Mouse (Mus musculus) liver, postnatal 0 days (tissue): ENCODE results near the gene Sergef. TPM values are rescaled to one million over a fixed set of nuclear protein-coding genes. Genes with fewer than 3 reads are reported as not detected.

Source experiments
- ATAC-seq: fragments of 200-750 bp; cut with Nextera tagmentation; 2 replicates; pipeline ENCODE4 v1.8.0; 2017; ENCODE audit warnings: mild to moderate bottlenecking, moderate library complexity
- DNase-seq: peaks from one replicate; pipeline ENCODE4 v3.0.0-alpha.2; 2016
- H3K27ac ChIP-seq: fragments of 300-500 bp; sonication (generic); 2 replicates; pipeline ENCODE4 v1.5.1; 2014; ENCODE audit warnings: antibody characterized with exemption, moderate library complexity, mild to moderate bottlenecking, low read depth
- H3K27me3 ChIP-seq: fragments of 300-500 bp; sonication (generic); 2 replicates; pipeline ENCODE4 v1.6.1; 2014; ENCODE audit warnings: low read length, control low read depth, mixed read lengths; ENCODE audit not compliant: insufficient read depth
- H3K36me3 ChIP-seq: fragments of 300-500 bp; sonication (generic); replicated peaks from 2 replicates; pipeline ENCODE4 v1.6.1; 2014; ENCODE audit warnings: mild to moderate bottlenecking, control low read depth, low read length, moderate library complexity, mixed read lengths; ENCODE audit not compliant: insufficient read depth
- H3K4me1 ChIP-seq: fragments of 300-500 bp; sonication (generic); 2 replicates; pipeline ENCODE4 v1.6.1; 2014; ENCODE audit warnings: antibody characterized with exemption, mild to moderate bottlenecking, control low read depth; ENCODE audit not compliant: insufficient read depth
- H3K4me2 ChIP-seq: fragments of 300-500 bp; sonication (generic); 2 replicates; pipeline ENCODE4 v1.6.1; 2014; ENCODE audit warnings: low read depth, mild to moderate bottlenecking, low read length, moderate library complexity, mixed read lengths
- H3K4me3 ChIP-seq: fragments of 300-500 bp; sonication (generic); 2 replicates; pipeline ENCODE4 v1.5.1; 2014; ENCODE audit warnings: low read depth, low read length
- H3K9ac ChIP-seq: fragments of 300-500 bp; sonication (generic); replicated peaks from 2 replicates; pipeline ENCODE4 v1.6.1; 2014; ENCODE audit warnings: mild to moderate bottlenecking, moderate library complexity
- H3K9me3 ChIP-seq: fragments of 300-500 bp; sonication (generic); 2 replicates; pipeline ENCODE4 v1.6.1; 2016; ENCODE audit warnings: mild to moderate bottlenecking, control low read depth, low read length, mixed read lengths
- CTCF ChIP-seq: sonication (generic); IDR thresholded peaks from 2 replicates; pipeline ENCODE4 v1.5.1; 2016; ENCODE audit warnings: antibody characterized with exemption, low read depth
- EP300 ChIP-seq: IDR thresholded peaks from 2 replicates; pipeline ENCODE4 v1.6.1; 2016; ENCODE audit warnings: antibody characterized with exemption, low read depth, mild to moderate bottlenecking
- WGBS: fragments of 180-500 bp; shearing (Covaris S2); extraction: QIAGEN DNeasy Blood & Tissue Kit; methylation state at CpG from one replicate; pipeline ENCODE4 v1.1.7; 2014; ENCODE audit not compliant: insufficient replicate concordance; 5-methylcytosine and 5-hydroxymethylcytosine counted together
- polyA plus RNA-seq: library from polyadenylated mRNA; unstranded; fragments of >200 nt; fragmentation: Nextera tagmentation; extraction: Ambion mirVana; gene quantifications from 2 replicates; pipeline ENCODE4 v1.2.1, GENCODE M21; 2015

The Sergef gene
- polyA plus RNA-seq, 1 experiment from 2014 or later: 4.3 TPM

DNA sequence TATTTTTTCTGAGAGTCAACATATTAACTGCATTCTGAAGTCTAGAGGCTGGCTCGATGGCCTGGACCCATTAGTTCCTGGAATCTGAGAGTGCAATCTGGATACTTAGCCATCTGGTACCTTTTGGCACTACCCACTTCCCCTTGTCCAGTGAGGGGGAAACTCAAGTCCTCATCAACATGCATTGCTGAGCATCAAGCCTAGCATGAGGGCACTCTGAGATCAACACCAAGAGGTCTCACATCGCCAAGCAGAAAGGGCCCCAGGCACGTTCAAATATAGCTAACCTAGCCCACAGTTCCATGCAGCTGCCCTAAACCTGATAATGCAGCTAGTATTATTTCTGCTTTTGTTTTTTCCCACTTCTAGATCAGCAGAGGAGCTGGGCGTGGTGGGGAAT lies 81.6 kb downstream of the Sergef start:
- TF ChIP-seq EP300: no peak
- TF ChIP-seq CTCF: no peak
- no peak overlapping the region for H3K4me2 ChIP-seq
- no peak overlapping the region for H3K27ac ChIP-seq
- no peak for DNase-seq
- no peaks in the 10 kb centered on the region for H3K27me3 ChIP-seq
- no peak overlapping the region for H3K9ac ChIP-seq
- H3K9me3 ChIP-seq: no peaks in the 10 kb centered on the region
- peaks cover 12% of the 10 kb centered on the region for H3K4me1 ChIP-seq
- no peaks in the 10 kb centered on the region for H3K36me3 ChIP-seq
- ATAC-seq: no peak
- WGBS: 70% methylated on average over 4 of the region's 4 CpGs
- no peak overlapping the region for H3K4me3 ChIP-seq

DNA sequence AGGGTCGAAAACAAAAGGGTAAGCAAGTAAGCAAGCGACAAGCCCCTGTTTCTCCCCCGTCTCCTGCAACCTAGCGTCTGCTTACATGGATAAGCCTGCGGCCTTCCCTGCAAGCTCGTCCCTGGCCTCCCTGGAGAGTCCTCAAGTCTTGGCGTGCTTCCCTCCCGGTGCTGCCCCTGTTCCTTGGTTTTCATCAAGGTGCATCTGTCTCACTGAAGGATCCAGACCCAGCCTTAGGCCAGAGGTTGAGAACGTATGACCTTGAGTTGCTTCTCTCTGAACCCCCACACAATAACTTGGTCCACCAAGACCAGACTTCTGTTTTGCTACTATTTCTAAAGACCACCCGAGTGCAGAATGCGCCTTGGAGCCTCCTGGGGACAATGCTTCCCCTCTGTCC lies 82.2 kb downstream of the Sergef start:
- no peaks in the 10 kb centered on the region for H3K36me3 ChIP-seq
- no peaks in the 10 kb centered on the region for H3K9me3 ChIP-seq
- 83% methylated on average over 11 of the region's 11 CpGs for WGBS
- ATAC-seq: no peak
- no peak for DNase-seq
- H3K4me2 ChIP-seq: no peak overlapping the region
- H3K27ac ChIP-seq: no peak overlapping the region
- no peak for TF ChIP-seq EP300
- peaks cover 12% of the 10 kb centered on the region for H3K4me1 ChIP-seq
- no peaks in the 10 kb centered on the region for H3K27me3 ChIP-seq
- H3K4me3 ChIP-seq: no peak overlapping the region
- no peak overlapping the region for H3K9ac ChIP-seq

DNA sequence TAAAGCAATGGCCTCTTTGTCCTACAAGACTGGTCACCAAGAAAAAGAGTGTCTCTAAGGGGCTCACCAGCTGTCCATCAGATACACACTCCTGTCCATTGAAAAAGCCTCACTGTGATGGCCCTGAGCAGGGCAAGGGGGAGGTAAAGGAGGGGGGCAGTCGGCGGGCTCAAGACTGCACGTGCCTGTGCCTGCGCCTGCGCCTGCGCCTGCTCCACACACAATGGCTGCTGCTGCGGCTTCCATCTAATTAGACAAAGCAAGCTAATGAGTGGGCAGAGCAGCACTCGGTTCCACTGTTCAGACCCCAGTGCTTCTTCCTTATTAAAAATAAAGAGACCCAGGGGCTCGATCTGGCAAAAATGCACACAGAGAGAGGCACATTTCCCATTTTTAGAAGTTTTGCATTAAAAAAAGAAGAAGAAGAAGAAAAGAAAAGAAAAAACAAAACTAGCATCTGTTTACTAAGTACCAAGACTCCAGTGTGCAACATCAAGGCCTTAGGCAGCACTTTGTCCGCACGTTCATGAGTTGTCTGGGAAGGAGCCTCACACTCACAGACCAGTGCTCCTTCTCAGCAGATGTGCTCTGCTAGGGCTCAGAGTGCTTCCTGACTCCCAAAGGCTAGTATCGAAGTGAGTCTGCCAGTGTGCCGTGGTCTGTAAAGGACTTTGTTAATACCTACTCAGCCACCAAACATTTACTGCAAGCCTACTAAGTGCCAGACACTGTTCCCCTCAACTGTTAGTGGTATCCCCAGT lies 83.1 kb downstream of the Sergef start:
- Histone ChIP-seq H3K4me2 (no peak overlapping the region), H3K27me3 (no peaks in the 10 kb centered on the region), H3K36me3 (no peaks in the 10 kb centered on the region), H3K4me3 (no peak overlapping the region), H3K9me3 (no peaks in the 10 kb centered on the region), H3K4me1 (peaks cover 12% of the 10 kb centered on the region), H3K27ac (no peak overlapping the region), H3K9ac (no peak overlapping the region)
- TF ChIP-seq CTCF (no peak), EP300 (no peak)
- WGBS: 81% methylated on average over 13 of the region's 13 CpGs
- DNase-seq (no peak), ATAC-seq (no peak)

DNA sequence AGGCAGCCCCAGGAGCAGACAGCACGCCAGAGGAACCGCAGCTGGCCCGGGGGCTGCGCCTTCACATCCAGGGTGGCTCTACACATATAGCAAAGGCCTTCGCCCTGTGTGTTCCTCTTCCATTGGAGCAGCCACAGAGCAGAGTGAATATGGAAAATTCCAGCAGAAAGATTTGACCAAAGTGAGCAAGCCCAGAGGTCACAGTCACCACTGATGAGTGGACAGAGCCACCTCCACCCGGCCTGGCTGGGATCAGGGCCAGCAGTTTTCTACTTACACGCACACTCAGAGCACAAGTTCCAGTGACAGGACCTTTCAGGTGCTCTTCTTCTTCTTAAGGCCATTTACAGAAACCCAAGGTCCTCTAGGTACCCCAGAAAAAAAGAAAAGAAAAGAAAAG lies 83.9 kb downstream of the Sergef start:
- Histone ChIP-seq H3K4me3 (no peak overlapping the region), H3K27ac (no peak overlapping the region), H3K27me3 (no peaks in the 10 kb centered on the region), H3K9ac (no peak overlapping the region), H3K4me1 (peaks cover 8% of the 10 kb centered on the region), H3K4me2 (no peak overlapping the region), H3K9me3 (no peaks in the 10 kb centered on the region), H3K36me3 (no peaks in the 10 kb centered on the region)
- ATAC-seq (no peak), DNase-seq (no peak)
- TF ChIP-seq CTCF (no peak), EP300 (no peak)
- WGBS: 86% methylated on average over 7 of the region's 7 CpGs

DNA sequence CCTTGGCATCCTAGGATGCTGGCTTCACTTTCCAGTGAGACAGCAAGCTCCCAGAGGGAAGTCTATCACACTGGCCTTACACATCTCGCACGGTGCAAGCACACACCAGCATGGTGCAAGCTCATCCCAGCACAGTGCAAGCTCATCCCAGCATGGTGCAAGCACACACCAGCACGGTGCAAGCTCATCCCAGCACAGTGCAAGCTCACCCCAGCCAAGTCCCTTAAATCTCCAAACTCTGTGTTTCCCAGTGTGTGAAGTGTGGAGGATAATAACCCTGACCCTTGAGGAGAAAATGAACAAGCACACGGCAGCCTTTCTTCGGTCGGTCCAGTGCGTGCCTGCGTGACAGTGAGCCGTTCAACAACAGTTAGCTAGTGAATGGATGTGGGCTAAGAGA lies 84.8 kb downstream of the Sergef start:
- H3K9ac ChIP-seq: no peak overlapping the region

DNA sequence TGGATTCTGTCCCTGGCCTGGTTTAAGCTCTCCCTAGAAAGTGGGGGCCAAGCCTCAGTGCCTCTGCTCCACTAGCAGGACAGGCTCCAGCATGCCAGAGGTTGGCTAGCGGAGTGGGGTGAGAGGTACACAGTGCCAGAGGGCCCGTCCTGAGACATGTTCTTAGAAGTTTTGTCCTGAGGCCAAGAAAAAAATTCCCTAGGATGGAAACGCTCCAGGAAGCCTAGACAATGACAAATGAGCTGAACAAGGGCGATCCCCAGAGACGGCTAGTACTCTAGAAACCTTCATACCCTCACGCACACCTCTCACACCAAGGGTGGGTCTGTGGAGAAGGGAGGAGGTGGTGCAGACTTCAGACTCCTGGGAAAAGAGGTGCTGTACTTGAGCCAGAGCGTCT lies 85.6 kb downstream of the Sergef start:
- ATAC-seq (no peak), DNase-seq (no peak)
- Histone ChIP-seq H3K36me3 (no peaks in the 10 kb centered on the region), H3K9me3 (no peaks in the 10 kb centered on the region), H3K27me3 (no peaks in the 10 kb centered on the region), H3K4me1 (no peaks in the 10 kb centered on the region), H3K4me3 (no peak overlapping the region), H3K4me2 (no peak overlapping the region), H3K27ac (no peak overlapping the region), H3K9ac (no peak overlapping the region)
- TF ChIP-seq EP300 (no peak), CTCF (no peak)
- WGBS: 78% methylated on average over 7 of the region's 7 CpGs

More for the DNA sequence above, 84.8 kb downstream of the Sergef start:
- ATAC-seq (no peak), DNase-seq (no peak)
- H3K27ac ChIP-seq: no peak overlapping the region
- 81% methylated on average over 9 of the region's 9 CpGs for WGBS
- TF ChIP-seq CTCF (no peak), EP300 (no peak)
- H3K36me3 ChIP-seq: no peaks in the 10 kb centered on the region
- no peak overlapping the region for H3K4me2 ChIP-seq
- no peaks in the 10 kb centered on the region for H3K9me3 ChIP-seq
- H3K4me1 ChIP-seq: peaks cover 2% of the 10 kb centered on the region
- no peak overlapping the region for H3K4me3 ChIP-seq
- H3K27me3 ChIP-seq: no peaks in the 10 kb centered on the region
